Mouse (Mus musculus): Measurements from ENCODE around the gene Myo10. TPM values are rescaled to one million over a fixed set of nuclear protein-coding genes. Genes with fewer than 3 reads are reported as not detected.
A peak's percentile ranks its signal among the peaks of the same experiment; 100 is the strongest.

The Myo10 gene
- polyA plus RNA-seq, 1 experiment, result 20.8 TPM

GRCm38 (mm10) chr15:25753878-25754277 lies 131.6 kb downstream of the Myo10 start:
- Histone ChIP-seq H3K4me1 (ENCODE audit: control insufficient read depth, insufficient read depth, insufficient read length, low read length) (peaks cover 14% of the 10 kb centered on the region; the same call in 1 of the 2 replicates), H3K4me3 (ENCODE audit: low read depth, low read length) (no peak overlapping the region), H3K27me3 (ENCODE audit: control insufficient read depth, insufficient read depth, low read length) (no peaks in the 10 kb centered on the region), H3K36me3 (ENCODE audit: control insufficient read depth, insufficient read depth, low read length) (no peaks in the 10 kb centered on the region; the same call in 1 of the 2 replicates), H3K27ac (ENCODE audit: insufficient read depth, low read depth, low read length) (no peak overlapping the region)
- TF ChIP-seq POLR2A (IDR thresholded peaks at IDR 0.05; ENCODE audit: low read depth, low read length) (no peak), CTCF (IDR thresholded peaks at IDR 0.05; ENCODE audit: extremely low read depth, insufficient read length, insufficient replicate concordance, low read depth, low read length) (no peak)

- no peak overlapping the region for H3K4me3 ChIP-seq (ENCODE audit: low read depth, low read length)
- no peak overlapping the region for H3K27ac ChIP-seq (ENCODE audit: insufficient read depth, low read depth, low read length)
- H3K4me1 ChIP-seq (ENCODE audit: control insufficient read depth, insufficient read depth, insufficient read length, low read length), result peaks cover 17% of the 10 kb centered on the region; the same call in 1 of the 2 replicates
- TF ChIP-seq CTCF (IDR thresholded peaks at IDR 0.05; ENCODE audit: extremely low read depth, insufficient read length, insufficient replicate concordance, low read depth, low read length), result no peak
- no peak for TF ChIP-seq POLR2A (IDR thresholded peaks at IDR 0.05; ENCODE audit: low read depth, low read length)
- no peaks in the 10 kb centered on the region for H3K27me3 ChIP-seq (ENCODE audit: control insufficient read depth, insufficient read depth, low read length)
- WGBS, result 79% methylated on average over 13 of the region's 13 CpGs
- no peaks in the 10 kb centered on the region; the same call in 1 of the 2 replicates for H3K36me3 ChIP-seq (ENCODE audit: control insufficient read depth, insufficient read depth, low read length)
These were observed 132.1 kb downstream of the Myo10 start for GRCm38 (mm10) chr15:25754342-25754951.

GRCm38 (mm10) chr15:25755536-25755935 lies 133.2 kb downstream of the Myo10 start:
- H3K27me3 ChIP-seq (ENCODE audit: control insufficient read depth, insufficient read depth, low read length), result no peaks in the 10 kb centered on the region
- H3K4me3 ChIP-seq (ENCODE audit: low read depth, low read length), result no peak overlapping the region
- H3K4me1 ChIP-seq (ENCODE audit: control insufficient read depth, insufficient read depth, insufficient read length, low read length), result peaks cover 17% of the 10 kb centered on the region; the same call in 1 of the 2 replicates
- H3K27ac ChIP-seq (ENCODE audit: insufficient read depth, low read depth, low read length), result no peak overlapping the region
- no peak for TF ChIP-seq POLR2A (IDR thresholded peaks at IDR 0.05; ENCODE audit: low read depth, low read length)
- no peak for TF ChIP-seq CTCF (IDR thresholded peaks at IDR 0.05; ENCODE audit: extremely low read depth, insufficient read length, insufficient replicate concordance, low read depth, low read length)
- 50% methylated on average over 6 of the region's 6 CpGs for WGBS
- no peaks in the 10 kb centered on the region; the same call in 1 of the 2 replicates for H3K36me3 ChIP-seq (ENCODE audit: control insufficient read depth, insufficient read depth, low read length)

GRCm38 (mm10) chr15:25756072-25756471 lies 133.7 kb downstream of the Myo10 start:
- H3K4me1 ChIP-seq (ENCODE audit: control insufficient read depth, insufficient read depth, insufficient read length, low read length), result peaks cover 17% of the 10 kb centered on the region; the same call in 1 of the 2 replicates
- no peak for TF ChIP-seq POLR2A (IDR thresholded peaks at IDR 0.05; ENCODE audit: low read depth, low read length)
- H3K36me3 ChIP-seq (ENCODE audit: control insufficient read depth, insufficient read depth, low read length), result no peaks in the 10 kb centered on the region; the same call in 1 of the 2 replicates
- peak overlapping the region; percentile 53; the same call in 1 of the 2 replicates for H3K27ac ChIP-seq (ENCODE audit: insufficient read depth, low read depth, low read length)
- 18% methylated on average over 3 of the region's 3 CpGs for WGBS
- H3K4me3 ChIP-seq (ENCODE audit: low read depth, low read length), result no peak overlapping the region
- no peaks in the 10 kb centered on the region for H3K27me3 ChIP-seq (ENCODE audit: control insufficient read depth, insufficient read depth, low read length)

GRCm38 (mm10) chr15:25758037-25758436 lies 135.7 kb downstream of the Myo10 start:
- TF ChIP-seq CTCF (IDR thresholded peaks at IDR 0.05; ENCODE audit: extremely low read depth, insufficient read length, insufficient replicate concordance, low read depth, low read length) (no peak), POLR2A (IDR thresholded peaks at IDR 0.05; ENCODE audit: low read depth, low read length) (no peak)
- no peaks in the 10 kb centered on the region for H3K27me3 ChIP-seq (ENCODE audit: control insufficient read depth, insufficient read depth, low read length)
- peaks cover 17% of the 10 kb centered on the region; the same call in 1 of the 2 replicates for H3K4me1 ChIP-seq (ENCODE audit: control insufficient read depth, insufficient read depth, insufficient read length, low read length)
- WGBS, result 28% methylated on average over 10 of the region's 10 CpGs
- H3K36me3 ChIP-seq (ENCODE audit: control insufficient read depth, insufficient read depth, low read length), result no peaks in the 10 kb centered on the region; the same call in 1 of the 2 replicates
- 0 out of 2 replicates have a peak overlapping the region, but pooled peaks have one; percentile 18 for H3K27ac ChIP-seq (ENCODE audit: insufficient read depth, low read depth, low read length)
- H3K4me3 ChIP-seq (ENCODE audit: low read depth, low read length), result no peak overlapping the region

GRCm38 (mm10) chr15:25758500-25759086 lies 136.3 kb downstream of the Myo10 start:
- Histone ChIP-seq H3K27me3 (ENCODE audit: control insufficient read depth, insufficient read depth, low read length) (no peaks in the 10 kb centered on the region), H3K27ac (ENCODE audit: insufficient read depth, low read depth, low read length) (0 out of 2 replicates have a peak overlapping the region, but pooled peaks have one; percentile 18), H3K4me1 (ENCODE audit: control insufficient read depth, insufficient read depth, insufficient read length, low read length) (peaks cover 17% of the 10 kb centered on the region; the same call in 1 of the 2 replicates), H3K36me3 (ENCODE audit: control insufficient read depth, insufficient read depth, low read length) (no peaks in the 10 kb centered on the region; the same call in 1 of the 2 replicates), H3K4me3 (ENCODE audit: low read depth, low read length) (peak overlapping the region; percentile 35)
- no peak for TF ChIP-seq POLR2A (IDR thresholded peaks at IDR 0.05; ENCODE audit: low read depth, low read length)
- no peak for TF ChIP-seq CTCF (IDR thresholded peaks at IDR 0.05; ENCODE audit: extremely low read depth, insufficient read length, insufficient replicate concordance, low read depth, low read length)
- WGBS, result 33% methylated on average over 15 of the region's 15 CpGs

GRCm38 (mm10) chr15:25760304-25760703 lies 138.0 kb downstream of the Myo10 start:
- H3K4me1 ChIP-seq (ENCODE audit: control insufficient read depth, insufficient read depth, insufficient read length, low read length), result peaks cover 17% of the 10 kb centered on the region; the same call in 1 of the 2 replicates
- no peaks in the 10 kb centered on the region for H3K27me3 ChIP-seq (ENCODE audit: control insufficient read depth, insufficient read depth, low read length)
- 90% methylated on average over 5 of the region's 5 CpGs for WGBS
- H3K27ac ChIP-seq (ENCODE audit: insufficient read depth, low read depth, low read length), result no peak overlapping the region
- TF ChIP-seq POLR2A (IDR thresholded peaks at IDR 0.05; ENCODE audit: low read depth, low read length) (no peak), CTCF (IDR thresholded peaks at IDR 0.05; ENCODE audit: extremely low read depth, insufficient read length, insufficient replicate concordance, low read depth, low read length) (no peak)
- no peaks in the 10 kb centered on the region; the same call in 1 of the 2 replicates for H3K36me3 ChIP-seq (ENCODE audit: control insufficient read depth, insufficient read depth, low read length)
- no peak overlapping the region for H3K4me3 ChIP-seq (ENCODE audit: low read depth, low read length)

All from small intestine, adult 2 months (tissue).